Mouse (Mus musculus) forebrain, embryonic 14.5 days (tissue): ENCODE measurements around the gene Mpped2. TPM values are rescaled to one million over a fixed set of nuclear protein-coding genes. Genes with fewer than 3 reads are reported as not detected.

Experiments
- ATAC-seq: fragments of 200-750 bp; cut with Nextera tagmentation; 2 replicates; pipeline ENCODE4 v1.8.0; 2017; ENCODE audit warnings: mild to moderate bottlenecking, moderate library complexity
- DNase-seq: peaks from one replicate; pipeline ENCODE4 v3.0.0-alpha.2; 2015; ENCODE audit warnings: low spot score
- H3K27ac ChIP-seq: fragments of 300-500 bp; sonication (generic); 2 replicates; pipeline ENCODE4 v1.5.1; 2014; ENCODE audit warnings: low read depth, mild to moderate bottlenecking, control low read depth, low read length, moderate library complexity
- H3K27me3 ChIP-seq: fragments of 300-500 bp; sonication (generic); replicated peaks from 2 replicates; pipeline ENCODE4 v1.6.1; 2014; ENCODE audit warnings: low read length, control low read depth, mixed read lengths; ENCODE audit not compliant: control insufficient read depth, insufficient read depth
- H3K36me3 ChIP-seq: fragments of 300-500 bp; sonication (generic); 2 replicates; pipeline ENCODE4 v1.6.1; 2014; ENCODE audit warnings: low read length, control low read depth; ENCODE audit not compliant: control insufficient read depth, insufficient read depth
- H3K4me1 ChIP-seq: fragments of 300-500 bp; sonication (generic); 2 replicates; pipeline ENCODE4 v1.6.1; 2014; ENCODE audit warnings: antibody characterized with exemption, low read length, control low read depth; ENCODE audit not compliant: control insufficient read depth, insufficient read depth
- H3K4me2 ChIP-seq: fragments of 300-500 bp; sonication (generic); 2 replicates; pipeline ENCODE4 v1.6.1; 2014; ENCODE audit warnings: mild to moderate bottlenecking, control low read depth, low read length
- H3K4me3 ChIP-seq: fragments of 300-500 bp; sonication (generic); 2 replicates; pipeline ENCODE4 v1.5.1; 2014; ENCODE audit warnings: low read depth, low read length, control low read depth
- H3K9ac ChIP-seq: fragments of 300-500 bp; sonication (generic); 2 replicates; pipeline ENCODE4 v1.6.1; 2014; ENCODE audit warnings: mild to moderate bottlenecking, low read length, control low read depth, moderate library complexity
- H3K9me3 ChIP-seq: fragments of 300-500 bp; sonication (generic); replicated peaks from 2 replicates; pipeline ENCODE4 v1.6.1; 2016; ENCODE audit warnings: low read length, control low read depth, mixed read lengths; ENCODE audit not compliant: control insufficient read depth
- WGBS: fragments of 180-500 bp; shearing (Covaris S2); extraction: QIAGEN DNeasy Blood & Tissue Kit; methylation state at CpG from one replicate; pipeline ENCODE4 v1.1.7; 2014; 5-methylcytosine and 5-hydroxymethylcytosine counted together
- polyA plus RNA-seq: library from polyadenylated mRNA; unstranded; fragments of >200 nt; fragmentation: Nextera tagmentation; extraction: Ambion mirVana; gene quantifications from 2 replicates; pipeline ENCODE4 v1.2.1, GENCODE M21; 2014

The Mpped2 gene
- polyA plus RNA-seq, 1 experiment from 2014 or later: 164 TPM

- Histone ChIP-seq H3K36me3 (peaks cover 5% of the 10 kb centered on the region; the same call in 1 of the 2 replicates), H3K9me3 (no peaks in the 10 kb centered on the region), H3K4me3 (no peak overlapping the region), H3K4me1 (peaks cover 10% of the 10 kb centered on the region; the same call in 1 of the 2 replicates), H3K27me3 (no peaks in the 10 kb centered on the region), H3K9ac (no peak overlapping the region), H3K4me2 (no peak overlapping the region), H3K27ac (peak overlapping the region; percentile 0; the same call in 1 of the 2 replicates)
- DNase-seq (no peak), ATAC-seq (no peak)
- 66% methylated on average over 5 of the region's 5 CpGs for WGBS
These were observed 96.7 kb downstream of the Mpped2 start for GRCm38 (mm10) chr2:106789694-106790328.

GRCm38 (mm10) chr2:106790329-106790701 is 97.2 kb downstream of the Mpped2 start:
- WGBS: 61% methylated on average over 3 of the region's 3 CpGs
- Histone ChIP-seq H3K36me3 (0 out of 2 replicates have a peak, but pooled peaks cover under 1% of the 10 kb centered on the region), H3K27me3 (no peaks in the 10 kb centered on the region), H3K9ac (no peak overlapping the region), H3K4me2 (no peak overlapping the region), H3K9me3 (no peaks in the 10 kb centered on the region), H3K27ac (peak overlapping the region; percentile 0; the same call in 1 of the 2 replicates), H3K4me1 (peaks cover 10% of the 10 kb centered on the region; the same call in 1 of the 2 replicates), H3K4me3 (no peak overlapping the region)
- ATAC-seq: no peak
- DNase-seq: no peak

- no peaks in the 10 kb centered on the region for H3K27me3 ChIP-seq
- H3K9ac ChIP-seq: peak overlapping the region; percentile 13; the same call in 1 of the 2 replicates
- ATAC-seq: peak; percentile 19; the same call in 1 of the 2 replicates
- WGBS: 3% methylated on average over 7 of the region's 7 CpGs
- H3K27ac ChIP-seq: peak overlapping the region; percentile 10; the same call in 1 of the 2 replicates
- H3K9me3 ChIP-seq: no peaks in the 10 kb centered on the region
- no peak overlapping the region for H3K4me3 ChIP-seq
- peaks cover 37% of the 10 kb centered on the region for H3K4me1 ChIP-seq
- peak overlapping the region; percentile 16 for H3K4me2 ChIP-seq
- DNase-seq: peak; percentile 49
- no peaks in the 10 kb centered on the region for H3K36me3 ChIP-seq
These were observed 103.2 kb downstream of the Mpped2 start for GRCm38 (mm10) chr2:106796246-106796645.

- H3K36me3 ChIP-seq: no peaks in the 10 kb centered on the region
- peak overlapping the region; percentile 2 for H3K9ac ChIP-seq
- H3K4me2 ChIP-seq: peak overlapping the region; percentile 23
- H3K9me3 ChIP-seq: no peaks in the 10 kb centered on the region
- peak; percentile 70 for ATAC-seq
- 2% methylated on average over 3 of the region's 3 CpGs for WGBS
- H3K4me3 ChIP-seq: peak overlapping the region; percentile 1; the same call in 1 of the 2 replicates
- peak overlapping the region; percentile 67 for H3K27ac ChIP-seq
- peaks cover 33% of the 10 kb centered on the region for H3K4me1 ChIP-seq
- DNase-seq: peak; percentile 72
- no peaks in the 10 kb centered on the region for H3K27me3 ChIP-seq
These were observed 104.8 kb downstream of the Mpped2 start for GRCm38 (mm10) chr2:106797855-106798254.

GRCm38 (mm10) chr2:106798824-106799223 is 105.8 kb downstream of the Mpped2 start:
- 33% methylated on average over 4 of the region's 4 CpGs for WGBS
- no peak overlapping the region for H3K9ac ChIP-seq
- H3K36me3 ChIP-seq: no peaks in the 10 kb centered on the region
- no peaks in the 10 kb centered on the region for H3K9me3 ChIP-seq
- H3K4me1 ChIP-seq: peaks cover 33% of the 10 kb centered on the region
- H3K27ac ChIP-seq: no peak overlapping the region
- H3K4me3 ChIP-seq: no peak overlapping the region
- H3K27me3 ChIP-seq: no peaks in the 10 kb centered on the region
- no peak overlapping the region for H3K4me2 ChIP-seq
- ATAC-seq (no peak), DNase-seq (no peak)

- Histone ChIP-seq H3K27ac (no peak overlapping the region), H3K9ac (no peak overlapping the region), H3K4me3 (no peak overlapping the region), H3K4me1 (no peaks in the 10 kb centered on the region; the same call in 1 of the 2 replicates), H3K9me3 (0 out of 2 replicates have a peak, but pooled peaks cover 2% of the 10 kb centered on the region), H3K27me3 (no peaks in the 10 kb centered on the region), H3K4me2 (no peak overlapping the region), H3K36me3 (peaks cover 4% of the 10 kb centered on the region; the same call in 1 of the 2 replicates)
- 90% methylated on average over 3 of the region's 3 CpGs for WGBS
- ATAC-seq (no peak), DNase-seq (no peak)
These were observed 122.8 kb downstream of the Mpped2 start for GRCm38 (mm10) chr2:106815898-106816297.

GRCm38 (mm10) chr2:106821292-106821691 is 128.2 kb downstream of the Mpped2 start:
- H3K9me3 ChIP-seq: no peaks in the 10 kb centered on the region
- DNase-seq: no peak
- ATAC-seq: no peak
- H3K4me2 ChIP-seq: no peak overlapping the region
- H3K27ac ChIP-seq: no peak overlapping the region
- WGBS: 70% methylated on average over 8 of the region's 8 CpGs
- no peaks in the 10 kb centered on the region for H3K27me3 ChIP-seq
- no peak overlapping the region for H3K4me3 ChIP-seq
- H3K4me1 ChIP-seq: peaks cover 13% of the 10 kb centered on the region
- no peaks in the 10 kb centered on the region for H3K36me3 ChIP-seq
- H3K9ac ChIP-seq: no peak overlapping the region

GRCm38 (mm10) chr2:106821883-106822282 is 128.8 kb downstream of the Mpped2 start:
- Histone ChIP-seq H3K4me3 (no peak overlapping the region), H3K9me3 (no peaks in the 10 kb centered on the region), H3K9ac (no peak overlapping the region), H3K27me3 (no peaks in the 10 kb centered on the region), H3K36me3 (no peaks in the 10 kb centered on the region), H3K4me1 (peaks cover 13% of the 10 kb centered on the region), H3K4me2 (no peak overlapping the region), H3K27ac (no peak overlapping the region)
- DNase-seq: no peak
- WGBS: 34% methylated on average over 6 of the region's 6 CpGs
- no peak for ATAC-seq

- Histone ChIP-seq H3K4me1 (peaks cover 13% of the 10 kb centered on the region), H3K4me2 (no peak overlapping the region), H3K9ac (no peak overlapping the region), H3K36me3 (no peaks in the 10 kb centered on the region), H3K9me3 (no peaks in the 10 kb centered on the region), H3K4me3 (no peak overlapping the region), H3K27me3 (no peaks in the 10 kb centered on the region), H3K27ac (no peak overlapping the region; the same call in 1 of the 2 replicates)
- ATAC-seq (no peak), DNase-seq (peak; percentile 40)
- WGBS: 1% methylated on average over 5 of the region's 5 CpGs
These were observed 129.5 kb downstream of the Mpped2 start for GRCm38 (mm10) chr2:106822540-106822939.
